Mouse (Mus musculus) liver, embryonic 16.5 days (tissue): Measurements from ENCODE around the gene Lemd1. TPM values are rescaled to one million over a fixed set of nuclear protein-coding genes. Genes with fewer than 3 reads are reported as not detected.
"Not testable (repeated sequence)": the region's sequence is repeated elsewhere in the genome, so short reads cannot be mapped to it uniquely, and the experiment has no call there.

ENCODE experiments used
- ATAC-seq: fragments of 200-750 bp; cut with Nextera tagmentation; 2 replicates; pipeline ENCODE4 v1.8.0; 2017; ENCODE audit warnings: low read depth, mild to moderate bottlenecking, moderate number of reproducible peaks, moderate library complexity
- H3K27ac ChIP-seq: fragments of 300-500 bp; sonication (generic); 2 replicates; pipeline ENCODE4 v1.5.1; 2014; ENCODE audit warnings: mild to moderate bottlenecking, low read length
- H3K27me3 ChIP-seq: fragments of 300-500 bp; sonication (generic); 2 replicates; pipeline ENCODE4 v1.6.1; 2014; ENCODE audit warnings: low read depth, low read length, mixed read lengths; ENCODE audit not compliant: control insufficient read depth, insufficient read depth
- H3K36me3 ChIP-seq: fragments of 300-500 bp; sonication (generic); 2 replicates; pipeline ENCODE4 v1.6.1; 2014; ENCODE audit warnings: mild to moderate bottlenecking; ENCODE audit not compliant: control insufficient read depth, insufficient read depth
- H3K4me1 ChIP-seq: fragments of 300-500 bp; sonication (generic); 2 replicates; pipeline ENCODE4 v1.6.1; 2014; ENCODE audit warnings: low read depth, low read length, mixed read lengths; ENCODE audit not compliant: control insufficient read depth
- H3K4me2 ChIP-seq: fragments of 300-500 bp; sonication (generic); 2 replicates; pipeline ENCODE4 v1.6.1; 2014; ENCODE audit warnings: low read depth, low read length, mixed read lengths
- H3K4me3 ChIP-seq: fragments of 300-500 bp; sonication (generic); 2 replicates; pipeline ENCODE4 v1.5.1; 2014; ENCODE audit warnings: low read depth, mild to moderate bottlenecking, low read length
- H3K9ac ChIP-seq: fragments of 300-500 bp; sonication (generic); 2 replicates; pipeline ENCODE4 v1.6.1; 2014; ENCODE audit warnings: low read depth, low read length
- H3K9me3 ChIP-seq: fragments of 300-500 bp; sonication (generic); replicated peaks from 2 replicates; pipeline ENCODE4 v1.6.1; 2016; ENCODE audit warnings: low read length; ENCODE audit not compliant: control insufficient read depth
- WGBS: fragments of 180-500 bp; shearing (Covaris S2); extraction: QIAGEN DNeasy Blood & Tissue Kit; methylation state at CpG from one replicate; pipeline ENCODE4 v1.1.7; 2014; ENCODE audit not compliant: insufficient replicate concordance; 5-methylcytosine and 5-hydroxymethylcytosine counted together
- polyA plus RNA-seq: library from polyadenylated mRNA; unstranded; fragments of >200 nt; fragmentation: Nextera tagmentation; extraction: Ambion mirVana; gene quantifications from 2 replicates; pipeline ENCODE4 v1.2.1, GENCODE M21; 2015

Gene Lemd1
- polyA plus RNA-seq, 1 experiment from 2014 or later: not detected

DNA sequence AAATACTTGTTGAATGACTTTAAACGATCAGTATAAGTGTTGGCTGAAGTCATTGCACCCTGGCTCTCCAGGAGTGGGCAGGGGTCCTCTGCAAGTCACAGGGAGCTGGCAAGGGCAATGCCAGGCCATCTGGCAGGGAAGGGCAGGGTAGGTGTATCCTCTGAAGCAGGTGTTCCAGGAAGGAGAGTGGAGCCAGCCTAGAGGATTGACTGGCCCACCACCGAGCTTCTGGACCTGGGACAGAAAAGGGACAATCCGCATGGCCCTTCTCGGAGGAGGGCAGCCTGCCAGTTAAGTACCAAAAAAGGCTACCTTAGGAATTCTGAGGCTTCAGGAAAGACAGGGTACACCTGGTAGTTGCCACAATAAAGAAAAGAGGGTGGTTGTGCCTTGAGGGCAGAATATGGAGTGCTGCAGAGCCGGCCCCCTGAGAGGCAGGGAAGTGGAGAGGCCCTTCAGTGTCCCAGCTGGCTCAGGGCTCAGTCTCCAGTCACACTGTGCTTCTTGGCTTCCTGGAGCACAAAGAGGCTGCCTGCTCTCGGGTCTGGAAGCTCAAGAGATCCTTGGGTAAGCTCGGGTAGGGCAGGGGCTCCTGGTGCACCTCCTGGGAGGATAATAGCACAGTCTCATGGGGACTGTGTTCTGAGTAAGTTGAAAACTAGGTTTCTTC lies 29.9 kb upstream of the Lemd1 start:
- no peak overlapping the region for H3K27ac ChIP-seq
- 49% methylated on average over 7 of the region's 7 CpGs for WGBS
- H3K36me3 ChIP-seq: no peaks in the 10 kb centered on the region
- ATAC-seq: no peak
- H3K9ac ChIP-seq: no peak overlapping the region
- peaks cover 14% of the 10 kb centered on the region for H3K27me3 ChIP-seq
- H3K4me3 ChIP-seq: no peak overlapping the region
- H3K4me2 ChIP-seq: no peak overlapping the region
- no peaks in the 10 kb centered on the region for H3K9me3 ChIP-seq
- H3K4me1 ChIP-seq: no peaks in the 10 kb centered on the region

DNA sequence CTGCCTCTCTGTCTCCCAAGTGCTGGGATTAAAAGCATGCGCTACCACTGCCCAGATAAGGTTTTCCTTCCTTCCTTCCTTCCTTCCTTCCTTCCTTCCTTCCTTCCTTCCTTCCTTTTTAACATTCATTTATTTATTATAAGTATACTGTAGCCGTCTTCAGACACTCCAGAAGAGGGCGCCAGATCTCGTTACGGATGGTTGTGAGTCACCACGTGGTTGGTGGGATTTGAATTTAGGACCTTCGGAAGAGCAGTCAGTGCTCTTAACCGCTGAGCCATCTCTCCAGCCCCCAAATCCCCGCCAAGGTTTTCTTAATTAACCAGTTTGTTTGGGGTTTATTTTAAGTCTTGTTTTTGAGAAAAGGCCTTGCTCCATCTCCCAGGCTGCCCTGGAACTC lies 28.6 kb upstream of the Lemd1 start:
- ATAC-seq, H3K9ac ChIP-seq, H3K4me3 ChIP-seq, H3K9me3 ChIP-seq, H3K4me1 ChIP-seq, H3K27ac ChIP-seq, H3K4me2 ChIP-seq, H3K36me3 ChIP-seq: not testable (repeated sequence)
- 29% methylated on average over 9 of the region's 9 CpGs for WGBS
- peaks cover 13% of the 10 kb centered on the region for H3K27me3 ChIP-seq

- H3K36me3 ChIP-seq: no peaks in the 10 kb centered on the region
- no peak for ATAC-seq
- WGBS: 29% methylated on average over 13 of the region's 13 CpGs
- no peaks in the 10 kb centered on the region for H3K4me1 ChIP-seq
- no peak overlapping the region for H3K27ac ChIP-seq
- H3K4me3 ChIP-seq: no peak overlapping the region
- H3K27me3 ChIP-seq: no peaks in the 10 kb centered on the region
- no peaks in the 10 kb centered on the region for H3K9me3 ChIP-seq
- no peak overlapping the region for H3K9ac ChIP-seq
- H3K4me2 ChIP-seq: no peak overlapping the region
Observed at GRCm38 (mm10) chr1:132164780-132165518, 26.3 kb upstream of the Lemd1 start.

GRCm38 (mm10) chr1:132165859-132166258 lies 25.4 kb upstream of the Lemd1 start:
- WGBS: 36% methylated on average over 3 of the region's 3 CpGs
- no peaks in the 10 kb centered on the region for H3K27me3 ChIP-seq
- H3K27ac ChIP-seq: no peak overlapping the region
- no peaks in the 10 kb centered on the region for H3K36me3 ChIP-seq
- no peak overlapping the region for H3K4me2 ChIP-seq
- ATAC-seq: no peak
- no peak overlapping the region for H3K4me3 ChIP-seq
- no peaks in the 10 kb centered on the region for H3K4me1 ChIP-seq
- H3K9me3 ChIP-seq: no peaks in the 10 kb centered on the region
- H3K9ac ChIP-seq: no peak overlapping the region

DNA sequence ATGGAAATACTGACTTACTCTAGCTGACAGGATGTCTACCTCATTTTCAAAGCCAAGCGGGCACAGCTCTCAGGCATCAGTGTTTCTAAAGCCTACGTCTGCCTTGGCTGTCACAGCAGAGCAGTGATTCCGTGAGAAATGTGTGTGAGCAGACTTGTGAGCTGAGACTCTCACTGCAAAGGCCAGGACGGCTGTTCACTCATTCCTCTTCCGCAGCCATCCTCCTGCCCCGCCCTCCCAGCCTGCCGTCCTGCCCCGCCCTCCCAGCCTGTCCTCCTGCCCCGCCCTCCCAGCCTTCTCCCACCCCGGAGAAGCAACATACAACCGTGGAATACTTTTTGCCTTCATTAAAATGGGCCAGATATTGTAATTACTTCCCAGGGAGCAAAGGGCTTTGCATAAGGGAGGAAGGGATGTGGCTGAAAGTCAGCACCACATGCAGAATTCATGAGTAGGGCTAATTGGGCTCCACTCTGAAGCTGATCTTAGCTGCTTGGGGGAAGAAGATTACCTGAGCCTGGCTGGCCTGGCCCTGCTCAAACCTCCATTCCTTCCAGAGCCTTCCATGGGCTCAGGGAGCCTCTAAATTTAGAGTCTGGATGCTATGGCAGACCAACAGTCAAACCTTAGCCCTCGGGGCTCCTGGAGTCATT lies 23.0 kb upstream of the Lemd1 start:
- no peaks in the 10 kb centered on the region for H3K4me1 ChIP-seq
- H3K4me3 ChIP-seq: no peak overlapping the region
- H3K27me3 ChIP-seq: no peaks in the 10 kb centered on the region
- no peak overlapping the region for H3K9ac ChIP-seq
- H3K9me3 ChIP-seq: no peaks in the 10 kb centered on the region
- no peak overlapping the region for H3K27ac ChIP-seq
- H3K36me3 ChIP-seq: no peaks in the 10 kb centered on the region
- no peak for ATAC-seq
- H3K4me2 ChIP-seq: no peak overlapping the region
- WGBS: 6% methylated on average over 12 of the region's 12 CpGs

DNA sequence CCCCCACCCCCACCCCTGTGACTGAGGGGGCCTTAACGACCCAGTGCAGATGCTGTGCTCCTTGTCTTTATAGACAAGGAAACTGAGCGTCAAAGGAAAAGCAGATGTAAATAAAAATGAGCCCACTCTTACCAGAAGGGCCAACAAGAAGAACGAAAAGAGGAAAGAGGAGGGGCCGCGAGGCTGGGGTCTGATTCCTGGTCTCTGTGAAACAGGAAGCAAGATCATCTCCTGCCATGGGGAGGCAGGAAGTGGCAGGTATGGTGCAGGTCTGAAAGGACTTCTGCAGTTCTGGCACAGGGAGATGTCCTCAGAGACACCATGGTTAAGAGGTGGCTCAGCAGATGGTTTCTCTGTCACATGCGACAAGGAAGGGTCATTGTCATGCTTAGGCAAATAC lies 20.5 kb upstream of the Lemd1 start:
- H3K27ac ChIP-seq: no peak overlapping the region
- no peak overlapping the region for H3K4me2 ChIP-seq
- H3K9ac ChIP-seq: no peak overlapping the region
- no peak overlapping the region for H3K4me3 ChIP-seq
- no peaks in the 10 kb centered on the region for H3K27me3 ChIP-seq
- no peak for ATAC-seq
- no peaks in the 10 kb centered on the region for H3K36me3 ChIP-seq
- WGBS: 12% methylated on average over 6 of the region's 6 CpGs
- H3K9me3 ChIP-seq: no peaks in the 10 kb centered on the region
- H3K4me1 ChIP-seq: no peaks in the 10 kb centered on the region

GRCm38 (mm10) chr1:132171619-132172018 lies 19.6 kb upstream of the Lemd1 start:
- Histone ChIP-seq H3K27ac (no peak overlapping the region), H3K9me3 (no peaks in the 10 kb centered on the region), H3K36me3 (no peaks in the 10 kb centered on the region), H3K9ac (no peak overlapping the region), H3K4me3 (no peak overlapping the region), H3K4me2 (no peak overlapping the region), H3K27me3 (no peaks in the 10 kb centered on the region), H3K4me1 (no peaks in the 10 kb centered on the region)
- 17% methylated on average over 2 of the region's 2 CpGs for WGBS
- ATAC-seq: no peak

DNA sequence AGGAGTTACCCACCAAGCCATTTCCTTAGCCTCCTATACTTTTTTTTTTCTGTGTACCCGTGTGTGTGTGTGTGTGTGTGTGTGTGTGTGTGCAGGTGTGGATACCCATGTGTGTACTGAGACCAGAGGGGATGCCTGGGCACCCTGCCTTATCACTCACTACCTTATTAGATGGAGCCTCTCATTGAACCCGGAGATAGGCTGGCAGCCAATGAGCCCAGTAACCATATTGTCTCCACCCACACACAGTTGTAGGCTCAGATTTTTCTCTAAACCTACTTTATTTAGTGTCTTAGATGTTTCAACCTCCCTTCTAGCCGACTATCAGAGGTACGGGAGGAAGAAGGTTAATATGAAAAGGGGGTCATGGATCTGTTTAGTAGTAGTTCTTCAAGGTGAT lies 4.9 kb upstream of the Lemd1 start:
- H3K36me3 ChIP-seq: no peaks in the 10 kb centered on the region
- no peak overlapping the region for H3K4me3 ChIP-seq
- H3K4me1 ChIP-seq: peaks cover 4% of the 10 kb centered on the region
- no peak for ATAC-seq
- H3K9ac ChIP-seq: no peak overlapping the region
- no peaks in the 10 kb centered on the region for H3K9me3 ChIP-seq
- H3K27me3 ChIP-seq: peaks cover 48% of the 10 kb centered on the region
- WGBS: 50% methylated on average over 4 of the region's 4 CpGs
- no peak overlapping the region for H3K27ac ChIP-seq
- no peak overlapping the region for H3K4me2 ChIP-seq

DNA sequence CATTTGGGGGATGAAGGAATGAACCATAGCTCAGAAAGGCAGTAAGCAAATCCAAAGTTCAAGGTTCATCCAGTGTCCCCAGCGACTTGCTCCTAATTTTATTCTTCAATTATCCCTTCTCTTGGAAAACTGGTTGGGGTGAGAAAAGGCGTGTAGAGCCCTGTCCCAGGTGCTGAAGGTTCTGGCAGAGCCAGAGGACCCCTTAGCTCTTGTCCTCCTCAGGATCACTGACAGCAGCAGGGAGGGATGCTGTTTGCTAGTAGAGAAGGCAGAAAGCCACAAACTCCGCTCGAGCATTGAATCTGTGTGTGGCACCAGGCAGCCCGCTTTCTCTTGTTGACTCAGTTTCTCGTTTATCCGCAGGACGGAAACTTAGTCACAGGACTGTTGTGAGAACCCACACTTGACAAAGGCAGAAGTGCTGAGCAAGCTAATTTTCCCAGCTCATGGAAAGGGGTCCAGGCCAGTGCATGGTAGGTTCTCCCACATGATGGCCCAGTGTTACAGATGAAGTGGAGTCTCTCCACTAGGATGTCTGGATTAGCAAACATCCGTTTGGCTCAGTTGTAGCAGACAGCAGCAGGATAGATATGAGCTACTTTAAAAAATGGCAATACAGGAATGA lies 2.7 kb upstream of the Lemd1 start:
- H3K27me3 ChIP-seq: peaks cover 67% of the 10 kb centered on the region
- no peaks in the 10 kb centered on the region for H3K36me3 ChIP-seq
- H3K27ac ChIP-seq: no peak overlapping the region
- H3K4me1 ChIP-seq: peaks cover 4% of the 10 kb centered on the region
- no peak overlapping the region for H3K4me3 ChIP-seq
- ATAC-seq: no peak
- no peaks in the 10 kb centered on the region for H3K9me3 ChIP-seq
- H3K9ac ChIP-seq: no peak overlapping the region
- H3K4me2 ChIP-seq: no peak overlapping the region
- WGBS: 28% methylated on average over 9 of the region's 9 CpGs
